Mouse (Mus musculus): ENCODE measurements around the gene Chpf. TPM values are rescaled to one million over a fixed set of nuclear protein-coding genes. Genes with fewer than 3 reads are reported as not detected.

Chpf gene
- polyA plus RNA-seq, 1 experiment, result 40.2 TPM

DNA sequence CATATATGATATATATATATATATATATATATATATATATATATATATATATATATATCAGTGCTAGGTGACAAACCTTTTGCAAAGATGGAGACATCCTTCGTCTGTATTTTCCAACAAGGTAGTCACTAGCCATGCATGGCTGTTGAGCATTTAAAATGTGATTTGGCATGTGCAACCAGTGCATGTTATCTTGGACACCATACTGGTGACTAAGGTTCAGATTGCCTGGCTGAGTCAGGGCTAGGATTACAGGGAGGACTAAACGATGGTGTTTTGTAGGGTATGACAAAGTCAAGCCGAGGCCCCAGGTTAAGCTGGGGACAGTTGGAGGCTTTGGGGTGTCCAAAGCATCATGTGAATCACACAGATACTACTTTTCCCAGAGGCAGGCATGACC lies 23.7 kb downstream of the Chpf start:
- Histone ChIP-seq H3K4me3 (ENCODE audit: low read depth, low read length) (no peak overlapping the region), H3K27me3 (ENCODE audit: control insufficient read depth, insufficient read depth, low read length) (peaks cover 40% of the 10 kb centered on the region), H3K4me1 (ENCODE audit: control insufficient read depth, insufficient read depth, insufficient read length, low read length) (peaks cover 6% of the 10 kb centered on the region), H3K27ac (ENCODE audit: insufficient read depth, low read depth, low read length) (no peak overlapping the region), H3K36me3 (ENCODE audit: control insufficient read depth, insufficient read depth, low read length) (no peaks in the 10 kb centered on the region)
- TF ChIP-seq POLR2A (IDR thresholded peaks at IDR 0.05; ENCODE audit: low read depth, low read length) (no peak), CTCF (IDR thresholded peaks at IDR 0.05; ENCODE audit: extremely low read depth, insufficient read length, insufficient replicate concordance, low read depth, low read length) (no peak)
- WGBS, result 66% methylated on average over 3 of the region's 3 CpGs

DNA sequence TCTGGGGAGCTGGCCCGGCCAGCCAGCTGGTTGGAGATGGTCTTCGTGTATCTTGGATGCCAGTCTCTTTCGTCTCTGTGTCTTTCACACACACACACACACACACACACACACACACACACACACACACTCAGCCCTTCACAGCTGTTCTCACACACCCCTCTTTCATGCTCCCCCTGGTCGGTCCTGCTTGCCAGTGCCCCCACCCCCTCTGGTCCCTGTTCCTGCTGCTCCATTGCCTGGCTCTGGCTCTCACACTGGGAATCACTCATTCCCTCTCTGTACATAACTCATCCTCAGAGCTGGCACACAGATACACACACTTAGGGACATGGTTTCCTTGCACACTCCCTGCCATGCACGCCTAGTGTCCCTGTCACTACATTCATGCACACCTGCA lies 27.2 kb downstream of the Chpf start:
- Histone ChIP-seq H3K4me3 (ENCODE audit: low read depth, low read length) (no peak overlapping the region), H3K27ac (ENCODE audit: insufficient read depth, low read depth, low read length) (no peak overlapping the region), H3K4me1 (ENCODE audit: control insufficient read depth, insufficient read depth, insufficient read length, low read length) (peaks cover 6% of the 10 kb centered on the region), H3K36me3 (ENCODE audit: control insufficient read depth, insufficient read depth, low read length) (no peaks in the 10 kb centered on the region), H3K27me3 (ENCODE audit: control insufficient read depth, insufficient read depth, low read length) (peaks cover 47% of the 10 kb centered on the region)
- TF ChIP-seq POLR2A (IDR thresholded peaks at IDR 0.05; ENCODE audit: low read depth, low read length) (no peak), CTCF (IDR thresholded peaks at IDR 0.05; ENCODE audit: extremely low read depth, insufficient read length, insufficient replicate concordance, low read depth, low read length) (no peak)
- 85% methylated on average over 5 of the region's 5 CpGs for WGBS

DNA sequence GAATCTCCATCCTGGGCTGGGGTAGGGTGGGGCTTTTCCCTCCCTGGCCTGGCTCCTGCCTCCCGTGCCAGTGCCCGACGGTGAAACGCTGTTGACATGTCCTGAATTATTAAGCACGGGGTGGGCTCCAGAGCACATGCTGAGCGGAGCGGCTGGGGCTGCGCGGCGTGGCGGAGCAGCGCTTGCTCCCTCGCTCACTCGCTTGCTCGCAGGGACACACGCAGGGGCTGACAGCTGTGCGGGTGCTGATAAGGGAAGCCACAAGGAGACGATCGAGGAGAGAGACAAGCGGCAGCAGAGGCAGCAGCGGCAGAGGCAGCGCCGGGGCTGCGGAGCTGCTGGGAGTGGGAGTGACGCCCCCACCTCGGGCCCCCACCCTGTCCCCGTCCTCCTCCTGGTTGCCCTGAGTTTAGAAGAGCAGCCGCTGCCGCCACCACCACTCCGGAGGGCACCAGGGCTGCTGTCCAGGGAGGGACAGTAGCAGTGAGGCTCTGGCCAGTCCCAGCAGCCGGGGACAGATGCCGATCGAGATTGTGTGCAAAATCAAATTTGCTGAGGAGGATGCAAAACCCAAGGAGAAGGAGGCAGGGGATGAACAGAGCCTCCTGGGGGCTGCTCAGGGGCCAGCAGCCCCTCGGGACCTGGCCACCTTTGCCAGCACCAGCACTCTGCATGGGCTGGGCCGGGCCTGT lies 28.6 kb downstream of the Chpf start, which contains the start of gene Asic4:
TSS of gene Asic4 (plus strand) at position 123 of the 692 bp plus-strand sequence.
- Histone ChIP-seq H3K27ac (ENCODE audit: insufficient read depth, low read depth, low read length) (no peak within 1 kb of the TSS), H3K27me3 (ENCODE audit: control insufficient read depth, insufficient read depth, low read length) (peaks cover 54% of the 10 kb centered on the region), H3K4me1 (ENCODE audit: control insufficient read depth, insufficient read depth, insufficient read length, low read length) (peaks cover 8% of the 10 kb centered on the region), H3K4me3 (ENCODE audit: low read depth, low read length) (no peak within 1 kb of the TSS), H3K36me3 (ENCODE audit: control insufficient read depth, insufficient read depth, low read length) (no peaks in the 10 kb centered on the region)
- WGBS, result 6% methylated on average over 35 of the region's 35 CpGs
- TF ChIP-seq CTCF (IDR thresholded peaks at IDR 0.05; ENCODE audit: extremely low read depth, insufficient read length, insufficient replicate concordance, low read depth, low read length) (no peak), POLR2A (IDR thresholded peaks at IDR 0.05; ENCODE audit: low read depth, low read length) (no peak)

DNA sequence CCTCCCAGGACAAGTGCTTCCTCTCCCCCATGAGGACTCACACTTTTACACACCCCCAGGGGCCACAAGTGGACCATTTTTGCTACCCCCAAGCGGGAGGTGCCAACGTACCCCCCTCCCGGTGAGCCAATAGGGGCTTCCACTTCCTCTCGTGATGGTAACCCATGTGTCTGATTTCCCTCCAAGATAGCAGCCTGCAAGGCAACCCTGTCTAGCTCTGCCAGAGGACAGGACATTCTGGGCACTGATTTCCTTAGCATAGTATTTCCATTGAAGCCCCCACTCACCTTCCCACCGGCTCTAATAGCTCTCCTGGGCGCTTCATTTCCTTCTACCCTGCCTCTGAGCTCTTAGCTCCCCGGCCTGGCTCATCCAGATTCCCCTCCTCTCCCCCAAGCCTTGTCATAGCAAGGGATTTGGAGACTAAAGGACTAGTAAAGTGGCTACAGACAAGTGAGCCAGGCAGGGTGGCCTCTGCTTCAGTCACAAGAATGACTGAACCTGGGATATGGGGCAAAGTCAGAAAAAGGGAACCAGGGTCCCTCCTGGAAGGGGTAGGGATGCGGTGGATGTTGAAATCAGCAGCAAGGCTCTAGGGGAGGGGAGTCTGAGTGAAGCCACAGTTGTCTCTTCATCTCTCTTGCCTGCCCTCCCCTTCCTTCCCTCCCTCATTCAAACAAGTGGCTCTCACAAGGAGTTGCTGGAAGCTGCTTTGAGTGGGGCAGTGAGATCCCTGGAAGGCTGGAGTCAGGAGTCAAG lies 29.6 kb downstream of the Chpf start:
- 8% methylated on average over 8 of the region's 8 CpGs for WGBS
- H3K36me3 ChIP-seq (ENCODE audit: control insufficient read depth, insufficient read depth, low read length), result no peaks in the 10 kb centered on the region
- H3K4me3 ChIP-seq (ENCODE audit: low read depth, low read length), result no peak overlapping the region
- H3K27me3 ChIP-seq (ENCODE audit: control insufficient read depth, insufficient read depth, low read length), result peaks cover 54% of the 10 kb centered on the region
- H3K27ac ChIP-seq (ENCODE audit: insufficient read depth, low read depth, low read length), result no peak overlapping the region
- no peak for TF ChIP-seq POLR2A (IDR thresholded peaks at IDR 0.05; ENCODE audit: low read depth, low read length)
- peaks cover 8% of the 10 kb centered on the region for H3K4me1 ChIP-seq (ENCODE audit: control insufficient read depth, insufficient read depth, insufficient read length, low read length)

DNA sequence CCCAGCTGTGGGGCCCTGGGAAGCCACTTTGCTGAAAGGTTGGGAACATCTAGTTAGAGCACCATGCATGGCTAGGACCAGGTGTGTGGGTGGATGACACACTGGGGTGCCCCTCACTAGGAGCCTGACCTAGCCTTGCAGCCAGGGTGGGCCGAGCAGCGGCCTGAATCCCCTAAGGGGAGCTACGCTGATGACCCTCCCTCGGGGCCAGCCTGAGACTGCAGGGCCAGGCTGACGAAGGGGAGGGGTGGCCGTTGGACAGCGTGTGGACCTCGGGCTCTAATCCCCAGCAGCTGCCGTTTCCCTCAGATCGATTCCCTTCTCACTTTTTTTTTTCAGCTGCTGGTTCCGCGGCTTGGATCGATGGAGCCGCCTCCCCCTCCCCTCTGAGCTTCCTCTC lies 30.2 kb downstream of the Chpf start:
- peaks cover 54% of the 10 kb centered on the region for H3K27me3 ChIP-seq (ENCODE audit: control insufficient read depth, insufficient read depth, low read length)
- WGBS, result 10% methylated on average over 14 of the region's 14 CpGs
- H3K27ac ChIP-seq (ENCODE audit: insufficient read depth, low read depth, low read length), result no peak overlapping the region
- TF ChIP-seq POLR2A (IDR thresholded peaks at IDR 0.05; ENCODE audit: low read depth, low read length) (no peak), CTCF (IDR thresholded peaks at IDR 0.05; ENCODE audit: extremely low read depth, insufficient read length, insufficient replicate concordance, low read depth, low read length) (no peak)
- peaks cover 8% of the 10 kb centered on the region for H3K4me1 ChIP-seq (ENCODE audit: control insufficient read depth, insufficient read depth, insufficient read length, low read length)
- H3K36me3 ChIP-seq (ENCODE audit: control insufficient read depth, insufficient read depth, low read length), result no peaks in the 10 kb centered on the region
- H3K4me3 ChIP-seq (ENCODE audit: low read depth, low read length), result no peak overlapping the region

DNA sequence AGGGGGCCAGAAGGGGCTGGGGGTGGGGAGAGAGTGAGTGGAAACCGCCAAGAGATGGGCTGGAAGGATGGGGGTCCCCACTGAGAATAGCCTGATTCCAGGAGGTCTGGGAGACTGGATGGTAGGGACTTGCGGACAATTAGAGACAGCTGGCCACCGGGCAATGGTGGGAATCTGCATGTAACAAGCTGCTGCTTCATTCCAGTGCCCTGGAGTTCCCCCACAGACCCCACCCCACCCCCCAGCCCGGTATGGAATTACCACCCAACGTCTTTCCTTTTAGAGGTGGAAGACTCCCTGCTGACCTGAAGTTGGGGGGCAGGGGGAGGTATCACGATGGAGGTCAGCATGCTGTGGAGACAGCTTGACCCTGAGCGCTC lies 31.1 kb downstream of the Chpf start:
- H3K27ac ChIP-seq (ENCODE audit: insufficient read depth, low read depth, low read length), result no peak overlapping the region
- H3K4me1 ChIP-seq (ENCODE audit: control insufficient read depth, insufficient read depth, insufficient read length, low read length), result peaks cover 8% of the 10 kb centered on the region
- TF ChIP-seq CTCF (IDR thresholded peaks at IDR 0.05; ENCODE audit: extremely low read depth, insufficient read length, insufficient replicate concordance, low read depth, low read length), result no peak
- WGBS, result 8% methylated on average over 7 of the region's 7 CpGs
- no peak overlapping the region for H3K4me3 ChIP-seq (ENCODE audit: low read depth, low read length)
- peaks cover 54% of the 10 kb centered on the region for H3K27me3 ChIP-seq (ENCODE audit: control insufficient read depth, insufficient read depth, low read length)
- no peaks in the 10 kb centered on the region; the same call in 1 of the 2 replicates for H3K36me3 ChIP-seq (ENCODE audit: control insufficient read depth, insufficient read depth, low read length)

DNA sequence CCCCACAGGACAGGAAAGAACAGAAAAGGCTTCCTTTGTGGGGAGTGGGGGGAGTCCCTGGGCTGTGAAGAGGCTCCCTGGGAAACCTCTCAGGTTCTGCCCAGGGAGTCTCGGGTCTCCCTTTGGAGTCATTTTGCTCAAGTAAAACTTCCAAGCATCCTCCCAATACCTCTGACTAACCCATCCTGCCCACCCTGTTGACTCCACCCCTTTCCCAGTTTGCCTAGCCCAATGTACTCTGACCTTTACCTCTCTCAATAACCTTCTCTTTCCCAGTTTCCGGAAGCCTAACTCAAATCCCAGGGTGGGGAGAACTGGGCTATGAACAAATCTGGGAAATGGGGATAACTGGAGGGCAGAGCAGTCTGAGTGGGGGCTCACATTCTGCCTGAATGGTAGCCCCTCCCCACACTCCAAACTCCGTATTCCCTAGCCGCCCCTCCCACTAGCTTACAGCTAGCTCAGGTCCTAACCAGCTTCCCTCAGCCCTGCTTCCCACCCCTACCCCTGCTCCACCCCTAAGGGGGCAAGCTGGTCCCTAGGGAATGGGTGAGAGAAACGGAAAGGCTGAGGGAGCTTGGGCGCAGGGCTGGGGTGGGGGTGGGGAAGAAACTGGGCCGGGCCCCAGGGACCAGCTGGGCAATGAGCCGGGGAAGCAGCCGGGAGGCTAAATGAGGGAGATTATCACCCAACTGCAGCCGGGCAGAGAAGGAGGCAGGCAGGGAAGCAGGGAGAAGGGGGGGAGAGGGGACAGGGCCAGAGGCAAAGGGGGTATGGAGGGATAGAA lies 31.6 kb downstream of the Chpf start:
- H3K27me3 ChIP-seq (ENCODE audit: control insufficient read depth, insufficient read depth, low read length), result peaks cover 54% of the 10 kb centered on the region
- peaks cover 8% of the 10 kb centered on the region for H3K4me1 ChIP-seq (ENCODE audit: control insufficient read depth, insufficient read depth, insufficient read length, low read length)

More for the DNA sequence above, 31.6 kb downstream of the Chpf start:
- 4% methylated on average over 10 of the region's 10 CpGs for WGBS
- Histone ChIP-seq H3K4me3 (ENCODE audit: low read depth, low read length) (peak overlapping the region; percentile 47), H3K36me3 (ENCODE audit: control insufficient read depth, insufficient read depth, low read length) (peaks cover 2% of the 10 kb centered on the region), H3K27ac (ENCODE audit: insufficient read depth, low read depth, low read length) (no peak overlapping the region)
- TF ChIP-seq CTCF (IDR thresholded peaks at IDR 0.05; ENCODE audit: extremely low read depth, insufficient read length, insufficient replicate concordance, low read depth, low read length) (no peak), POLR2A (IDR thresholded peaks at IDR 0.05; ENCODE audit: low read depth, low read length) (no peak)
